Mouse (Mus musculus): Measurements from ENCODE around the gene Map4k3.

The Map4k3 gene

DNA sequence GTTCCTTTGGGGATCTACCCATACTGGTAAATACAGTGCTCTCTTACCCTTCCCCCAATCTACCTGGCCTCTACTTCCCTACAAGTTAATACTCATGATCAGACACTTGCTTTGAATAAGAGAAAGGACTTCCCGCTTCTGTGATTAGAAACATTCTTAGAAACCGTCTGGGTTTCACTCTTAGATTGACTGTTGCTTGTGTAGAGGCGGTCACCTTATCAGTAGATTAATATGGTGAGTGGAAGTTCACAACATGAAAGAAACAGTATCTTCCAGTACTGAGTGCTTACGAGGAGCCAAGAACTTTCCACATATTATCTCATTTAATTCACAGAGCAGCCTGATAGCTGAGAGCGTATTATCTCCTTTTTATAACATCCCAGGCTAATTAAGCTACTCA is 1.5 kb upstream of the Map4k3 start:
- in situ Hi-C loops (cut with MboI, MseI) = loop anchor here (10.0 kb wide), 2 partner anchors 335 to 1715 kb away; partner anchors contain the start of gene Thumpd2

DNA sequence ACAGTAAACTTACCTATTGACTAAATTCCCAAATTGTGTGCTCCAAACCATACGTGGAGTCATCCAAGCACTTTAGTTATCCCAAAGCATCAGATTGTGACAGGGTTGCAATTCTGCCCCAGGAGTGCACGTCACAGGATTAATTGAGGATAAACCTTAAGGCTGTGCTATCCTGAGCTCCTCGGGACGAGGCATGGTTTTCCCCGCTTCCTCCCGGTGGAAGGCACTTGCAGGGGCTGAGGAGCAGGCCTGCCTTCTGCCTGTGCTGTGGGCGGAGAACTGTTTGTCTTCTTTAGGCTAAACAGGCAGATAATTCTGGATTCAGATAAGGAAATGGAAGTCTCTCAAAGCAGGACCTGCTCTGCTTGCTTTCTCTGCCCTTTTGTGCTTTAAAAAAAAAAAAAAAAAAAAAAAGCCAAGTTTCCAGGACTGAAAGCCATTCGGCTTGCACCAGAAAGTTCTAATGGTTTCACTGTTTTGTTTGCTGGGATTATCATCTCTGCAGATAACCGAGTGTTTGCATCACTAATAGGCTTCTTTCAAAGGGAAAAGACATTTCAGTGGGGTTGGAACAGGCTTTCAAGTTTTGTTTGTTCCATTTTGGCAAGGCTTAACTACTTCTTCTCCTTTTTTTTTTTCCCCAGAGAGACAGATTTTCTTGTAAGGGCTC is 930 bp upstream of the Map4k3 start:
- in situ Hi-C loops (cut with MboI, MseI) = loop anchor here (10.0 kb wide), 2 partner anchors 336 to 1714 kb away; partner anchors contain the start of gene Thumpd2

DNA sequence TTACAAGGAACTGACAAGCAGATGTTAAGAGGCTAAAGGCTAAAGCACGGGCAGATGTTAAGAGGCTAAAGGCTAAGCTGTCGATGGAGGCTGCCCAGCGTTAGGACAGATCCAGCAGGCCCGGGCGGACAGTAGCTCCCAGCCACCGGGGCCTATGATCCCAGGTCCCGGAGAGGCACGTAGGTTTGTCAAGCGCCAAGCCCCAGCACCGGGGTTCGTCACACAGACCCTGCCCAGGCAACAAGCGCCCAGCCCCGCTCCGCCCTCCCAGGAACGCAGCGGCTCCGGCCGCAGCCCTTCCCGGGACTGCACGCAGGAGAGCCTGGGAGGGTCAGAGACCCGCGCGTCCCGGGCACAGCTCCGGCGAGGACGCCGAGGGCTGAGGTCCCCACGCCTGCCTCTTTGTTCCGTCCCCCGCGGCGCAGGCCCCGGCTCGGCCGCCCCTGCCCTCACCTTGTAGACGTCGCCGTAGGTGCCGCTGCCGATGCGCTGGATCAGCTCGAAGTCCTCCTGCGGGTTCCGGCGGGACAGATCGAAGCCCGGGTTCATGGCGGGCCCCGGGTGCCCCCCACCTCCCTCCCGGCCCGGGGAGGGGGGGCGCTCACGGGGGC is 839 bp downstream of the Map4k3 start:
- in situ Hi-C loops (cut with MboI, MseI) = loop anchor here (10.0 kb wide), 2 partner anchors 337 to 1713 kb away; partner anchors contain the start of gene Thumpd2

DNA sequence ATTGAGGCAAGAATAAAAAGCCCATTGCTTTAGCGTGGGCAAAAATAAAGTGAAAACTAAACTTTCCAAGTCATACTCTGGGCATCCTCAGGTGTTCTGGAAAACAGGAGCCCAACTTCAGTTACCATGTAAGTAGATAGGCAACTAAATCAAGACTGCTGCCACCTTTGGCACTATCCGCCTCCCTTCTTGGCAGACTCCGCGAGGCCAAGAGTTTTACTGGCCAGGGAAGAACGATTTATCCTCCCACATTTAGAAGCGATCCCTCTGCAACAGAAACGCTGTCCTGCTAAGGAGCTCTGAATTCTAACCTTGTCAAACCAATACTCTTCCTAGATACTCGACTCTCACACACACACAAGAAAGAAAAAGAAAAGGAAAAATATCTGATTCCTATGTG is 1.5 kb downstream of the Map4k3 start:
- in situ Hi-C loops (cut with MboI, MseI) = loop anchor here (10.0 kb wide), 2 partner anchors 338 to 1712 kb away; partner anchors contain the start of gene Thumpd2

DNA sequence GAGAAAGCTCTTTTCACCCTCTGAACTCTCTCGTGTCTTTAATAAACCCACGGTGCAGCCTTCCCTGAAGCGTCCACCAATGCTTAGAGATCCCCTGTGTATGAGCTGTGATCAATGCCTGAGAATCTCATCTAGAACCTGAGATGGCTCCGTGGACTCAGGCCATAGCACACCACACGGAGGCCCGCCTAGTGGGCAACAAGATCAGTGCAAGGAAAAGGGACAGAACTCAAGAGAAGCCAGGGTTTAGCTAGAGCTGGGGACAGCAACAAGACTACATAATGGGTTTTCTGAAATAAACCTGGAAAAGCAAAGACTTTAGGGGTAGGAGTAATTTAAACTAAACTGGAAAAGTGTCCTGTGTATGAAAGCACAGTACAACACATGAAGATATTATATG is 5.2 kb downstream of the Map4k3 start:
- in situ Hi-C loops (cut with MboI, MseI) = loop anchor here (10.0 kb wide), 2 partner anchors 342 to 1708 kb away; partner anchors contain the start of gene Thumpd2

DNA sequence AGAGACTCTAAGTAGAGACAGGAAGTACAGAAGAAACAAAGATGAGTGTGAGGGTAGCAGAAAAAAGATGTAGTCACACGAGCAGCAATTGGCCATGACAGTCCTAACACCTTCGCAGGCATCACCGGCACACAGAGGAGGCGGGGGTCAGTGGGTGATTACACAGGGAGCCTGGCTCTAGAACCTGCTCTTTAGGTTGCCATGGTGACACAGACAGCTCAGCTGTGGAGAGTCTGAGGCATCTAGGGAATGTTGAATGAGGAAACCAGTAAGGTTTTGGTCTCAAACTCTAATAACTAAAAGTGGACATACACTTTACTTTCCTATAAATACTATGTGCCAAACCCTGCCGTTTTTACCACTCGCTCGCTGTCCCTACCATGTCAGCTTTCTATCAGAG is 6.6 kb downstream of the Map4k3 start:
- in situ Hi-C loops (cut with MboI, MseI) = loop anchor here (10.0 kb wide), 2 partner anchors 343 to 1707 kb away; partner anchors contain the start of gene Thumpd2

DNA sequence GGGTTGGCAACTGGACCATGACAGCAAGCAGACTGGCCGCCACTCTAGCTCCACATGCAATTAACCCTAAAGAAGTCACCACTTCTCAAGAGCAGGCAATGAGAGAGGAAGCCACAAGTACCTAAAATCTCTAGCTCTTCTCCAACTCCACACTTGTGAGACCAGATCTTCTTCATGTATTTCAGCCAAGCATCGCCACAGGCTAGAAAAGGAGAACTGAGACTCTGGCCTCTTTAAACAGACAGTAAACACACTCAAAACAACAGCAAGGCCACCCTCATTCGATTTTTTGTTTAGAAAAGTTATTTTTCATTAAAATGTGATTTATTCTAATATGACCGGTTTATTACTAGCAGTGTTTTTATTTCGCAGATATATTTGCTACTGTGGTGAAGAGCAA is 9.0 kb downstream of the Map4k3 start:
- in situ Hi-C loops (cut with MboI, MseI) = no loop called here

DNA sequence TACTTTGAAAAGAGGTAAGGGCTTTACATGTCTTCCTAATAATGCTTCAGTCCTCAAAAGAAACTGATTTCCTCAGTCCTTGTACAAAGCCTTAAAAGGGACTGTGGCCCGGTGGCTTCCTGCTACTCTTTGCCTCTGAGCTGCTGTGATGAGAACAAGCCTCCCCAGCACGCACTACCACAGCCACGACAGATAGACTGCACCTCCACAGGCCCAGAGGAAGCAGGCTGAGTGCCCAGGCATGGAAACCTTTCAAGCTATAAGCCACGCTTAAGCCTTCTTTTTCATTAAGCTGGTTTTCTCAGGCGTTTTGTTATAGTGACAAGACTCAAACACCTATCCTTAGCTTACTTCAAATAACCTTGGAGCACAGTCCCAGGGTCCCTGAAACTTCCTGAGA is 10.0 kb downstream of the Map4k3 start:
- in situ Hi-C loops (cut with MboI, MseI) = no loop called here

DNA sequence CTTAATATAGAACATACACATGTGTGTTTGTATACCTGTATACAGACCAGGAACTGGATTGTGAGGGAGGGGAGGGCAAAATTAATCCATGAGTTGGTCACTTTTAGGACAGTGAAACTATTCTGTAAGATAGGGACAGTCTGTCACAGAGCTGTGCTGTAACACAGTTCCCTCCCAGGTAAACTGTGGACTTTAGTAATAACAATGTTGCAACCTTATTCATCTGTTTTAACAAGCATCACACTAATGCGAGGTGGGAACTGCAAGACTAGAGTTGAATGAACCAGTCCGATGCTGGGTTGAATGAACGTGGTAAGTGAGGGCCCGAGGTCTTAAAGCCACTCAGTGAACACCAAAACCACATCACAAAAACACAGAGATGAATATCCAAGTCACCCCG is 14.7 kb downstream of the Map4k3 start:
- in situ Hi-C loops (cut with MboI, MseI) = no loop called here

DNA sequence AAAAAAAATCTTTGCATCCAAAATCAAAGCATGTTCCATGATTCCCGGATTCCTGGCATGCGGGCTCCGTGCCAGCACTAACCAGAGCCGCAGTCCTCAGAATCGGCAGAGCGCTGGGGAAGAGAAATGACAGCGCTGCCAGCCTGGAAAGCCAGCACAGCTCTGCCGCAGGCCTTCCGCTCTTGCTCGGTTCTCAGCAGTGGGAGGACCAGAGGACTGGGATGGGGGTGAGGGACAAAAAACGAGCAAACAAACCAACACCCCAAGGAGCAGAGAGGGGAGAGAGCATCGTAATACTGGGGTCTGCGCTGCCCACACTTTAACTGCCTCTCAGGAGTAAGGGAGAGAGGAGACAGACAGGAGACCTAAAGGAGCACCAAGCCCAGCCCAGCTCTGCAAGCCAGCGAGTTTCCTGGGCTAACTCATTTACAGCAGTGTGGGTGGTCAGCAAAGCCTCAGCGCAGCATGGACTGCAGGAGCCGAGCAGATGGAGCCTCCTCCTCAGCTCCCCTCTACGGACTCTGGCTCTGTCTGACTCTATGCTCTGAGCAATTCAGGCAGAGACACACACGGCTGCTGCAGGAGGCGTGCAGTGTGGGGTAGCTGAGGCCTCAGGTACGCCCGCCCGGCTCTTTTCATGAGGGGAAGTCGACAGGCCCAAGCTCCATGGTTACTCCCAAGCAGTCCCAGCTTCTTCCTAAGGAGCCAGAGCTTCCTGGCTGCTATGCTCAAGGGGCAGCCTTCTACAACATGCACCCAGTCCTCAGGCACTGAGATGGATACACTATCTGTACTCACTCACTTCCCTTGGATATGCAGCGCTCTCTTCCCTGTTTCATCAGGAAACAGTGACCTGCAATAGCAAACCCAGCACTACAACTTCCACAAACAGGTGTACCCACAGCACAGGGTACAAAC is 18.1 kb downstream of the Map4k3 start:
- in situ Hi-C loops (cut with MboI, MseI) = no loop called here

DNA sequence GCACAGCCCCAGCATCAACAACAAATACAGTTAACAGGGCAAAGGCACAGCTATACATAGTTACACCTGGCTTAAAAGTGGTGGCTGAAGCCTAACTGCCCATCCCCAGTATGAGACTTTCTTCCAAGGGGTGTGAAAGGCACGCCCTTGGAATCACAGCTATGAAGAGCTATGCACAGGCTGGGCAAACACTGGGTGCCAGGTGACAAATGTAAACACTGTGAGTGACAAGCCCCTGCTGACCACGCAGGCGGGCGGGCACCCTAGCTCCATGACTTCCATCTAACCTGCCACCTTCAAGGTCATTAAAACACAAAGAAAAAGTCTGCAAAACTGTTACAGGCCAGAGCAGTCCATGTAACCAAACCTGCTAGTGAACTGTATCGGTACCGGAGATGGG is 19.5 kb downstream of the Map4k3 start:
- in situ Hi-C loops (cut with MboI, MseI) = no loop called here

DNA sequence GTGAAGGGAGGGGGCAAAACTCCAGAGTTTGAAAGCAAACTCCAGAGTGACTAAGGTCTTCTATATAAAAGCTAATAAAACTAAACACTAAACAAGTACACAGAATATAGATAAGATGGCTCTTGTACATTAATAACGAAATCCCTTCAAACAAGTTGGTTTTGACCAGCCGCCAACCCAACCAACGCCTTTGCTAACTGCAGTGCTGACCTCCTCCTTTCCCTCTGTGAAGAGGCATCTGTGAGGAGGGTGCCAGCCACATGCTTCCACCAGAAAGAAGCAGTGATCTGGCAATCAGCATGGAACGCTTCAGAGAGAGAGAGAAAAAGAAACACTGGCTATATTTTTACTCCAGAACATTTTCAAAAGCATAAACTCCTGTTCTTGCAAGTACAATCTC is 21.1 kb downstream of the Map4k3 start:
- in situ Hi-C loops (cut with MboI, MseI) = no loop called here

DNA sequence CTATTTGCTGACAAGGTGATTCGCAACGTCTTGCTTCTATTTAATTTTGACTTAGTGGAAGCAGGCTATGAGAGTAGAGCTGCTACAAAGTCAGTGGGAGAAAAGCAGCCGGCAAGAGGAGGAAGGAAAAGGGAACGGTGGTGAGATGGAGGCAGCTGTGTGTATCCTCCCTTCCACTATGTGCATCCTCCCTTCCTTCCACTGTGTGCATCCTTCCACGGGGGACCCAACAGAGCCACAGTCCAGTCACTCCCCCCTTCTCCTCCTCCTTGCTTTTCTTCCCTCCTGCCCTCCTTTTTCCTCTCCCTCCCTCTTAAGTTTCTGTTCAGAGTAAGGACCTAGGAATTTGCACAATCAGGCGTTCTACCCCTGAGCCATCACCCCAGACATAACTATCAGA is 21.7 kb downstream of the Map4k3 start:
- in situ Hi-C loops (cut with MboI, MseI) = no loop called here

DNA sequence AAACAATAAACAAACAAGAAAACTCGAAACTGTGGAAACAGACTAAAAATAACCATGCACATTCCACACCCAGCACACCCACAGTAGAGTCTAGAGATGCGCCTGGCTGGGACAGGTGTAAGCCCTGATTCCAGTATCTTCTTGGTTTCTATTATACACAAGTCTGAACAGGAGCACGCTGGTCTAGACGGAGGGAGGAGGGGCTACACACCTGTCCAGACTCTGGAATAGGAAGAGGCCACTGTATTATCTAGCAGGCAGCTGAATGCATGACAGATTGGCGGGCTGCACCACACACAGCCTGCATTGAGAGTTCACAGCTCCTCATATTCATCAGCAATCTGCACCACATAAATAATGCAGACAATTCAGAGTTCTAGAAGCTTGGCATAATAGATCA is 26.6 kb downstream of the Map4k3 start:
- in situ Hi-C loops (cut with MboI, MseI) = no loop called here

DNA sequence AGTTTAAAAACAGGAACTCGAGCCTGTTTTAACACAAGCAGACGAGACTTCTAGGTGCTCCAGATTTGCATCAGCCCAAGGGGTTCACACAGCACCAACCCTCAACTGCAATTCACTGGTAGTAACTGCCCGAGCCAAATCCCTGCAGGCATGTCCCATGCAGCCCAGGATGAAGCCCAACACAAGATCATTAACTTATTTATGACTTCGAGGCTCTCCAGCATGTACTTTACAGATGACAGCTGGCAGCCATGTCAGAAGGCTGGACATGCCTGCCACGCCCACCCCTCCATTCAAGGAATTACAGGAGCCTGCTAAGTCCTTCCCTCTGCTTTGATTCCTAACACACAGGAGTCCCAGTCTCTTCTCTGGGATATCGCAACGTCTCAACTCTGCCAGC is 29.4 kb downstream of the Map4k3 start:
- in situ Hi-C loops (cut with MboI, MseI) = no loop called here

DNA sequence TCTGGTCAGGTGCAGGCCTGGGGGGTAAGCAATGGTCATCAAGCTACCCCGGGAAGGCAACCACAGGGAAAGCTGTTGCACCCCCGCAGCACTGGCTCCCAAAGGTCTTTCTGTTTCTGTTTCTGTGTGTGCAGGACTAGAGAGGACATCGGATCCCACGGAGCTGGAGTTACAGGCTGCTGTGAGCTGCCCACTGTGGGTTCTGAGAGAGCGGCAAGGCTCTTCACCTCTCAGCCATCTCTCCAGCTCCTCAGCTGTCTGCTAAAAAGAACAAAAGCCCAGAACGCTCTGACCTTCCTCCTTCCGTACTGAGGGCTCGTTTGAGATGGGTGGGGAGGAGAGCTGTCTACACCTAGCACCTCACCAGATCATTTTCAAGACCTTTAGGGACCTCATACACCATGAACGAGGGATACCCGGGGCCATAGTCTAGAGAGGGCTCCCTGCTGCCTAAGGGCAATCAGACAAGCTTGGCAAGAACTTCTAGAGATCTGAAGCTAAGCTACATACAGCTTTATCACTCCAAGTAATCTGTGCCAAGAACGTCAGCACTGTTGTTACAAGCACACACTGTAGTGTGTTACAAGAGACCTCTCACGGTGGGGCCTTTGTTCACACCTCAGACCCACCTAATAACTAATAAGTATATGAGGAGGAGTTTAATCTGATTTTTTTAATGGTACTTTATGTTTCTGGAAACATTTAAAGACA is 29.9 kb downstream of the Map4k3 start:
- in situ Hi-C loops (cut with MboI, MseI) = no loop called here

DNA sequence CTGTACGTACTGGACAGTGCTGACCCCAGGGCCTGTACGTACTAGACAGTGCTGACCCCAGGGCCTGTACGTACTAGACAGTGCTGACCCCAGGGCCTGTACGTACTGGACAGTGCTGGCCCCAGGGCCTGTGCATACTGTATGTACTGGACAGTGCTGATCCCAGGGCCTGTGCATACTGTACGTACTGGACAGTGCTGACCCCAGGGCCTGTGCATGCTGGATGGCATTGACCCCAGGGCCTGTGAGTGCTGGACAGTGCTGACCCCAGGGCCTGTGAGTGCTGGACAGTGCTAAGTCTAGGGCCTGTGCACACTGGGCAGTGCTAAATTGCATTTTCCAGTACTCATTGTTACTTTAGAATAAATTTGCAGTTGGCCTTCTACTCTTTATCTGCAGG is 31.3 kb downstream of the Map4k3 start:
- in situ Hi-C loops (cut with MboI, MseI) = no loop called here

DNA sequence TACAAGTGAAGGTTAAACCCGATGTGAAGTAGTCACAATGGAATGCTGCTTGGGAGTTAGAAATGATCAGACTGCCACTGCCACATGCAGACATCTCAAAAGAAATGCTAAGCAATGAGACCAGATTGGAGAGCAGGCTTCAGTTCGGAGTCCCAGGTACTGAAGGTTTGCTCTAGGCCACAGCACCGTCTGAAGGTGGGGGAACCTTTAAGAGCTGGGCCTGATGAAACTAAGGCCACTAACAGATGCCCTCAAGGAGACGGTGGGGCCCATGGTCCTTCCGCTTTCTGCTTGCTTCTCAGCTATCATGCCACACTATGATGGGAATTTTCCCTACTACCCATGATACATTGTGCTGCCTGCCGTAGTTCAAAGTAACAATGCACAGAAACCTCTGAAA is 32.1 kb downstream of the Map4k3 start:
- in situ Hi-C loops (cut with MboI, MseI) = no loop called here

DNA sequence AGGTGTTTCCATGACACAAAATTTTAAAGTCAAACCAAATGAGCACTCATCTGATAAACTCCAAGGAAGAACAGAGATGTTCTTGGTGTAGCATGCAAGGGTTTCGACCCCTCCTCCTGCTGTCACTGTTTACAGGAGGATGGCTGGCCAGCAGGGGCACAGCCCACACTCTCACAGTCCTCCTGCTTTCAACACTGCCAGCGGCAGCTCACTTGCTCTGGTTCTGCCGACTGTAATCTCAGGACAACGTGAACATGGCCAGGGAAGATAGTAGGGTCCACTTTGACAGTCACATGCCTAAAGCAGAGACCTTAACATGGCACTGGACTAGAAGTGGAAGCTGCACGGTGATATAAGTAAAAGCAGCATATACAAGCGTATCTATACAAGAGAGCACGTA is 34.6 kb downstream of the Map4k3 start:
- in situ Hi-C loops (cut with MboI, MseI) = no loop called here

DNA sequence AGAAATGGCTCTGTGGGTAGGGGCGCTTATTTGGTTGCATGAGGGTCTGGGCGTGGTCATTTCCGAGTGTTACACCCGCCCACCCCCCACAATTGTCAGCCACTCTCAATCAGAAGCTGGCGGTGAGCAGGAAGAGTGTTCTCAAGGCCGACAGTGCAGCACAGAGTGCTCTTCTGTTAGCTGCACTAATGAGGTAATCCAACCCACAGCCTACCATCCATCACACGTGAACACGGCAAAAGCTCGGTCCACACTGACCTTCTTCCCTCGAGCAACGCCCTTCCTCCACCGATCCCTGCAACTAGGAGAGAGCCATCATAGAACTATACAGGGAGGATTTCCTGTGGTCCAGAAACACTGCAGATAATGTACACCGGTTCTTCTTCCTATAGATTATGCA is 36.1 kb downstream of the Map4k3 start:
- in situ Hi-C loops (cut with MboI, MseI) = no loop called here

DNA sequence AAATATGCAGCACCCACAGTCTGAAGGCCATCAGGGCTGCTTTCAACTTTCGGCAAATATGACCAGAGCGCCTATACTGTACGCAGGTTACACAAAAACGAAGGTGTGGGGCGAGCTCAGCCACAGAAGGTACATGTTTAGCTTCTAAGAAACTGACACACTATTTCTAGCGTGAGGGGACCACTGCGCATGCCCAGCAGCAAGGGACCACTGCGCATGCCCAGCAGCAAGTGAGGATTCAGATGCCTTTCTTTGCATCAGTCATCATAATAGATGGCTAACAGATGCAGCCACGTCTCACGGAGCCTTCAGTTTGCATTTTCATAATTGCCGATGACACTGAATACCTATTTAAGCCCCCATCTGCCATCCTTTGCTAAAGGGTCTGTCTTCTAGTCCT is 39.6 kb downstream of the Map4k3 start:
- in situ Hi-C loops (cut with MboI, MseI) = no loop called here

DNA sequence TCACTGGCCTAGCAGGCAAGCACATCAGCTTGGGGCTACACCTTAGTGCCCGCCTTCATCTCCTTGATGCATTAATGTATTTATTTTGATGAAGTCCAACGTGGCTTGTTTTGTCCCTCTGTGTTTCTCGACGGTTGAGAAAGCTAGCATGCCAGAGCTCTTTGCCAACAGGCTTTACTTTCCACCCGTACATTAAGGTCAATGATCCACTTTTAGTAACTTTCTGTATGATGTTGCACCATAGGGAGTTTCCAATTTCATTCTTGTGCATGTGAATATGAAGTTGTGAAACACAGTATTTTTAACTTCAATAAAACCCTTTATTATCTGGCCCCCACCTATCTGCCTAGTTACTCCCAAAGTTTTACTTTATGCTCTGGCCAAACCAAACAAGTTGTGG is 42.2 kb downstream of the Map4k3 start:
- in situ Hi-C loops (cut with MboI, MseI) = no loop called here

All from T-helper 2 cell (primary cell).